Mouse (Mus musculus): ENCODE data around the gene Car7.

GRCm38 (mm10) chr8:104597656-104598055 is 63.2 kb downstream of the Car7 start:
- TF ChIP-seq CTCF (conservative IDR thresholded peaks at IDR 0.05; ENCODE audit: insufficient read depth, insufficient read length, low read depth, low read length) (no peak), POLR2A (IDR thresholded peaks at IDR 0.05; ENCODE audit: low read depth, low read length) (no peak)

All from kidney, adult 2 months (tissue).